Mouse (Mus musculus) frontal cortex, postnatal 10 days (tissue): Measurements from ENCODE around the gene Slit1.

Experiments
- DNase-seq, 2 experiments: peaks; one replicate each; pipeline ENCODE4 v3.0.0; 2022; ENCODE audit warnings: low spot score in 2 of 2, mixed read lengths in 1 of 2

Gene Slit1

DNA sequence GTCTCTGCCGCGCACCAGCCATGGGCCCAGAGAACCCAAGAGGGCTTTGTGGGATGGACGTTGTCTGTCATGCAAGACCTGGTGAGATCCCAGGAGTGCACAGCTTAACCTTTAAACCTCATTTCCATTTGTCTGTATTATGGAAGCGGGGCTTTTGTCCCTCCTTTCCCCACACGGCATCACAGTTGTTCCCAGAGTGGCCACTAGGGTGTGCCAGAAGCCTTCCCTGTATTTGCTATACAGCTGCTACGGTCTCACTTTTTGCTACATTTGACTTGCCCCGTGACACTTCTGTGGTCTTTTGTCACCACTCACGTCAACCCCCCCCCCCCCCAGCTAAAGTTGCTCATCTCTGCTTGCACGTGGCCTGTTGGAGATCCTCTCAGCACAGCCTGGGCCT is 87.5 kb downstream of the Slit1 start:
- peak in 1 of 2 experiments; percentile 77 for DNase-seq

DNA sequence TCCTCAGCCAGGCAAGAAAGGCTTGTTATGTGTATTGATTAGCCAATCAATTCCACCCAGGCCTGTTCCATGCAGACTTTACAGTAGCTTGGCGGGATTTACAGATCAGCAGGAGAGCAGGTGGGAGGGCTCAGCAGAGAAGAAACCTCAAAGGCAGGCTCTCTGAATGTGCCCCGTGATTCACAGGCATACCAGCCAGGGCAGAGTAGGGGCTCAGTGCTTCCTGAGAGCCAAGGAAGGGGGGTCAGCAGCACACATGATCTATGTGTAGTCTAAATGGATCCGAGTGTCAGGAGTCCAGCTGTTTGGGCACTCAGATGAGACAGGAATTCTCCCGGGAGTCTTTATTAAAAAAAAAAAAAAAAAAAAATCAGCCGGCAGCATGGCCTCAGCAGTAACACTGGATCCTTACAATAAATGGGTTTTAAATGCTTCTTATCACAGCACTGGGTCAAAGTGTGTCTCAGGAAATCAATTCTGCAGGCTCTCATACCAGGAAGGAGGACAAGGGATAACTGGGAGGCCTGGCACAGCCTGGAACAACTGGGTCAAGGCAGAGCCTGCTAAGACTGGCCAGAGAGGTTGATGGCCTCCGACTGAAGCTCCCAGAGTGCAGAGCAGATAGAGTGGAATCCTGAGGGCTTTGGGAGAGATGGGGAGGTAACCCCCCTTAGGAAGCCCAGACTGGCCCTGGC is 88.2 kb downstream of the Slit1 start:
- no peak for DNase-seq

DNA sequence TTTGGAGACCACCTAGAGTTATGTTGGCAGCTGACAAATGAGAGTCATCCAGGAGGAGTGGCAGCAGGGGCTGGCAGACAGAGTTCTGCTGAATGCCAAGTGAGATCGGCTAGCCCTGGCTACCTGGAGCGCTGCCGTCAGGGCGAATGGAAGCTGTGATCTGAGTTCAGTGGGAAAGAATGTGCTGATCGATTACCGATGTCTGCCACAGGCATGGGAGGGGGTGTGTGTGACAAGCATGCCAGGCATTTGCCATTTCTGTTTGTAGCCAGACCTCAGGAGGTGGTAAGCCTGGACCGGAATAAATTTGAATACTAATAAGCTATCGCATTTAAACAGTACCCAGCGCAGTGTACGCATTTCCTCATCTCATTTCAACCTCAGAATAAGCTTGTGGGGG is 91.5 kb downstream of the Slit1 start:
- no peak for DNase-seq

DNA sequence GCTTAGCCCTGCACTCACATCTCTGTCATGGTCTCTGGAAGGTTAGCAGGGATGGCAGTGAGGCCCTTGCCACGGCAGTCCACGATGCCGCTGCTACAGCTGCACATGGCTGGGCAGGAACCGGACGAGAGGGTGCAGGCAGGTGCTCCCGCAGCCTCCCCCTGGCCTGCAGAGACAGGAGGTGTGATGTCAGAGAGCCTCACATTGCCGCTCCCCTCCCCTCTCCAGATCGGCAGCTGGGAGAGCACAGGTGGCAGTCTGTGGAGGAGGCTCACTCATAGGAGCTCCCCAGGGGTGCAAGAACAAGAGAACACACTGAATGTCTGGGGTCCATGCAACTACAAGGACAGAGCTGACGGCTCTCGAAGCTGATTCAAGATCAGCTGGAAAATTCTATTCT is 94.1 kb downstream of the Slit1 start:
- DNase-seq = no peak

DNA sequence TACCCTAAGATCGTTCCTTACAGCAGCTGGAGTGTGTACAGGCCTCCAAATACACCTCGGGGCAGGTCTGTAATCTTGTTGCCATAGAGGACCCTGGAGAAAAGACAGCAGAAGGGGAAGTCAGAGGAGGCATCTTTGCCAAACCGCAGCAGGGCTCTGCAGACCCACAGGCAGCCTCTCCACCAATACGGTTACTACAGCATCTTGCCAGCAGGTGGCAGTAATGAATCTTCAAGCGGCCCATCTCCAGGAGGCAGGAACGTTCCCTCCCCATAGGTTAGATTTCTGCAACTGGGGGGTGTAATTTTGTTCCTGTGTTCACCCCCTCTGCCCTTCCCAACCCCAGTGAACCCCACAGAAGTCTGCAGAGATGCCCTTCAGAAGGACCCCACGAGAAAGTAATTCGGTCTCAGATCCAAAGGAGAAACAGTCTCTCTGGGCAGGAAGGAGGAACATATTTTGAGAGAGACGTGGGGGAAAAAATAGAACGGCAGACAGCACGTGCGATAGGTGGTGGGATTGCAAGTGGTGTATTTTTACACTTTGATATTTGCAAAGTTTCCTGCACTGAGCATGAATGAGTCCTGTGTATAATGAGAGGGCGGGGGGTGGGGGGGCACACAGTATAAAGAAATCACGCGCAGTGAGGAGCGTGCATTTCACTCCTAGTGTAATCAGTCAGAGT is 96.4 kb downstream of the Slit1 start:
- DNase-seq = peak; percentile 49 to 79

DNA sequence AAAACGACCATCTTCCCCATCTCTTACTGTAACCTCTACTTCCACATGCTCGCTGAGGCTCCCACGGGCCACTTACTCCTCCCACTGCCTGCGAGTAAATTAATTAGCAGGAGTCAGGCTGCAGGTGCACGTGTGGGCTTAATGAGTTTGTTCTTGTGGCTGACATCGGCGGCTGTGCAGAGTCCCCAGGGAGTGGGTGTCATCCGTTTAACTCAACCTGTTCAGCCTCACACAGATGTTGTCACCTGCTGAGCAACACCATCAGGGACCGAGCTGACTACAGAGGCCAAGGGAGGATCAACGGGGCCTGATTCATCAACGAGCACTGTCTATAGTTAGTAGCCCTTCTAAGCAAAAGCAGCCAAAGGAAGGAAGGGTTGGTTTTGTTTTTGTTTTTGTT is 100.5 kb downstream of the Slit1 start:
- no peak for DNase-seq

DNA sequence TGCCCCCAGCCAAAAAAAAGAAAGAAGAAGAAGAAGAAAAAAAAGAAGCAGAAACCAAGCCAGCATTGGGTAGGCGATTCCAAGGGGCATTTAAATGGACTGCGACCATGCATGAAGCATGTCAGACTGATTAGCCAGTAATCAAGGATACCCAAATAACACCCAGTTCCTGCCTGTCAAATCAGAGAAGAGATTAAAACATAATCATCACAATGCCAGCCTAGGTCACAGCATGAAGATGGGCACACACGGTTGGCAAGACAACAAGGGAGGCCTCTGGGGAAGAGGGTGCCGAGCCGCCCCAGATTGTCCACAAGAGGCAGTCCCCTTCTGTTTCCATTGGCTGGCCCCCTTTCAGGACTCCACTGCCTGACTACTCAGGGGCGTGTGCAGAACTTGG is 108.5 kb downstream of the Slit1 start:
- no peak for DNase-seq

DNA sequence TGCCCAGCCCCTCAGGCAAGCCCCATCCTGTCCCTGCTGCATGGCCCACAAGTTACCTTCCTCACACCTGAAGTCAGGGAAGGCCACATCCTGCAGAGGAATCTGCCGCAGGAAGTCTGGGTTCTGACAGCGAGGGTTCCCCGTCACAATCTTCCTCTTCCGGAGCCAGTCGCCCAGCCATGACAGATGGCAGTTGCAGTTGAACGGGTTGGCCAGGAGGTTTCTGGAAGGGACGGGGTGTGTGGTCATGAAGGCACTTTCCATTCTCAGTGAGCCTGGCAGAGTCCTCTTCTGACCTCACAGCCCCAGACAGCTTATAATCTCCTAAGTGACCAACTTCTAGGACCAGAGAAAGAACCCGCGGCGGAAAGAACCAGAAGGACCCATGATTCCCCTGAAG is 109.4 kb downstream of the Slit1 start:
- DNase-seq = no peak

DNA sequence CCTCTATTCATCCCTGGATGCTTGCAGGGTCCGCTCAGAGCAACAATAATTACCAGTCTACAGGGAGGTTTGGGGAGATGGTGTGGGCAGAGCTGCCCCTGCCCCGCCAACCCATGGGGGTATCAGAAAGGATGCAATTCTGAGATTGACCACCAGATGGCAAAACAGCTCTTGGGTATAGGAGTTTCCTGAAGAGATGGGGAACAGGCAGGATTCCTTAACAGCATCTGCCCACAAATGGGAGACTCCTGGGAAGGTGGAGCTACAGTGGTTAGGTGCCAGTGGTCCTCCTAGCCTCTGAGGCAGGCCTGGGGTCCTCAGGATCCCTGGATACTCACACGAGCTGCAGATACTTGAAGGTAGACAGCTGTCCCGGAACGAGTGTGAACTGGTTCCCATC is 113.9 kb downstream of the Slit1 start:
- peak in 1 of 2 experiments; percentile 46 for DNase-seq

DNA sequence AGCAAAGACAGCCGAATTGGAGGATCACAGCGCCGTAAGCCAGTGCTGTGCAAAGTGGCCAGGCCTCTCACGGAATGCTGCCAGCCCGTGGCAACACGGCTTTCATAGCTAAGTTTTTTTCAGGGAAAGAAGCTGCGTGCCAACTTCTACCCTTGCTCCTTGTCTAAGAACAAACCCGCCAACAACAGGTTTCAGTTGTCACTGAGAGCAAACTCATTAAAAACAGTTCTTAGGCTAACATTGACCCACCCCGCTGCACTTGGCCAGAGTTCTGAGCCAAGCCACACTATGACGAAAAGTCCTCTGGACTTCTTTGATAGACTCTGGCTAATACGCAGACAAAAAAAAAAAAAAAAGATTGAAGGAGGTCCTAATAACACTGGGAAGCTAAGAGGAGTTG is 114.5 kb downstream of the Slit1 start:
- no peak for DNase-seq

DNA sequence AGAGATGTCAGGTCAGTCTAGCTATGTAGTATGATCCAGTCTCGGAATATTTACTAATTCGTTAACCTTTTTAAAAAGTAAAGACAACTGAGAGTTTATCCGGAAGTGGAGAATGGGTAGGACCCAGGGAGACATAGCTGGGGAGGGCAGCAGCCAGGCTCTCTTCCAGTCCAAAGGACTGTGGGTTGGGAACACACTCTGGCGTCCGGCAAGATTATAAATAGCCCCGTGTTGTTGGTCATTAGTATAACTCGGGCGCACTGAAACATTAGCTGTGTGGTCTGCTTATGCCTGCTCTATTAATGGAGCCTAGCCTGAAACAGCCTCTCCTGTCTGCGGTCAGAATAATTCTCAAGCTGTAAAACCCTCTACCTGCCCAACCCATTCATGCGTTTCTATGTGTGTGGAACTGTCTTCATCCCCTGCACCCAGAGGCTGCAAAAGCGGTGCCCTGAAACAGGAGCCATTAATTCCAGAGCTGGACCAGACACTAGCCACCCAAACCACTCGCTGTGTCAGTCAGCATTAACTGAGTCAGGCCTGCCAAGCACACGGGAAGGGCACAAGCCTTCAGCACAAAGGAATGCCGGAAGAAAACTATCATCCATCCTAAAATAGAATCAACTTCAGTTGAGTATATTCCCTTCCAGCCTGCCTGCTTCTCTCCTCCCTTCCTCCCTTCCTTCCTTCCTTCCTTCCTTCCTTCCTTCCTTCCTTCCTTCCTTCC is 122.9 kb downstream of the Slit1 start:
- no peak for DNase-seq

DNA sequence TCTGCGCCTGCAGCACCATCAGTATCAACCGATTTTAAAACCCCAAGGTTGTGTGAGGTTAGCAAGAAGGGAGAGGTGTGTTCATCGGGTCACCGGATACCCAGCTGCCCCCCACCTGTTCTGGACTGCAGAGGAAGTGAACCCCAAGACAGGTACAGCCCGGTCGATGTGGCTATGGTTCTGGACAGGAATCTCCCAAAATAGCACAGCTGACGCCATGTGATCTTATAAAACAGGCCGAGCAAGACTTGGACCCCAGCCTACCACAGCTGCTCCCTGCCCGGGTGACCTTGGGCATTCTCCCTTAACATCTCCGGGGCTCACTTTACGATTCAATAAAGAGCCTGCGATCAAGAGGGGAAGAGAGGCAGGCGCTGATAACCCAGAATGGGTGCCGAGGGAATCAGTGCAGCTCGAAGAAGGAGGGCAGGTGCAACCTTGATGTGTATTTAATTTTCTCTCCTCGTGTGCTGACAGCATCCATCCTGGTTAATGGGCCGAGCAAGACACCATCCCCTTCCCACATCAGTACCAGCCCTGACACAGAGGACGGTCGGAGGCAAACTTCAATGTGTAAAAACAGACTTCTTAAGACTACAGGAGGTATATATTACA is 124.6 kb downstream of the Slit1 start:
- DNase-seq = no peak

DNA sequence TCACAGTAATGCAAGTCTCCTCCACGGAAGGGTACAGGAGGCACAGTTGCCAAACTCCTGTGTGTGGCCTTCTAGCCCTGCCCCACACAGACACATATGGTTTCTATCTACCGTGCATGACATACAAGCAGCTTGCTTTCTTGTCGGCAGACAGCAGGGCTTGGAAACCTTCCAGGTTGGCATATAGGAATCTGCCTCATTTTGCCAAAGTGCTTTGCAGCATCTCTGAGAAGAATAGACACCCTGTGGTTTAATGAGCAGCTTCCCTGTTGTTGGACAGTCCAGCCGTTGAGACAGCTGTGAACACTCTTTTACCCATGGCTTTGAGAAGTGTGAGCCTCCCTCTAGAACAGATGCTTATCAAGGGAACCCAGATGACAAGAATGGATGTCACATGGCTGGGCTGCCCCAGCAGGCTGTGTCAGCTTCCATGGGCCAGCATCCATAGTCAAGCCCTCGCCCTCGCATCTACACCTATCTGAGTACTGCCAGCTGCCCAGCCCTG is 125.3 kb downstream of the Slit1 start:
- DNase-seq = no peak

DNA sequence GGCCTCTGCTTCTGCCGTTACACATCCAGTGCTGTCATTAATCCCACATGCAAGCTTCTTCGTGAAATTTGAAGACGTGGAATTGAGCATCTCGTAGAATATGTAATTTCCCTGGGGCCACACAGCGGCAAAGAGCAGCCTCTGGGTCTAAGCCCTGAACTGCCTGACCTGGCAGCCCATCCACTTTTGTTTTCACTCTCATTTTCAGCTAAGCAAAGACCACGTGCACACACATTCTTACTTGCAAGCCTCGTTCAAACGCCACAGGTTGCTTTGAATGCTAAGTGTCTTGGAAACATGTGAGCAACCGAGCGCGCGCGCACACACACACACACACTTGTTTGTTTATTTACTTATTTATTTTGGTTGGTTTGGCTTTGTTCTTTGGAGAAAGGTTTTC is 126.4 kb downstream of the Slit1 start:
- no peak for DNase-seq

DNA sequence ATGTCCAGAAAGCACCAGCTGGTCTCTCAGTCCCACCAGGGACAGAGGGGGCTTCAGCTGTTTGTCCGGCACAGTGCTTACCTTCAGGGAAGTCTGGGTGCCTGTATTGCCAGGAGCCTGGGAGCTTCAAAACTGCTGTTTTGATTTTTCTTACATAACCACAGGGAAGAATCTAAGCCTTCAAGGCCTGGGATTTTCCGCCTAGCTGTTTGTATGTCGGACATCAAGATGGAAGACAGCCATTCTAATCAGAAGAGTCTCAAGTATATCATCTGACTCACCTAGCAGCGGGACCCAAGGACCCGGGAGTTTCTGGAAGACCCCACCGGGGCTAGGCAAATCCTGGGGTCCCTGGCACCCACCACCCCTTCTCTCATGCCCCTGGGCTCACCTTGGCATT is 127.2 kb downstream of the Slit1 start:
- no peak for DNase-seq

DNA sequence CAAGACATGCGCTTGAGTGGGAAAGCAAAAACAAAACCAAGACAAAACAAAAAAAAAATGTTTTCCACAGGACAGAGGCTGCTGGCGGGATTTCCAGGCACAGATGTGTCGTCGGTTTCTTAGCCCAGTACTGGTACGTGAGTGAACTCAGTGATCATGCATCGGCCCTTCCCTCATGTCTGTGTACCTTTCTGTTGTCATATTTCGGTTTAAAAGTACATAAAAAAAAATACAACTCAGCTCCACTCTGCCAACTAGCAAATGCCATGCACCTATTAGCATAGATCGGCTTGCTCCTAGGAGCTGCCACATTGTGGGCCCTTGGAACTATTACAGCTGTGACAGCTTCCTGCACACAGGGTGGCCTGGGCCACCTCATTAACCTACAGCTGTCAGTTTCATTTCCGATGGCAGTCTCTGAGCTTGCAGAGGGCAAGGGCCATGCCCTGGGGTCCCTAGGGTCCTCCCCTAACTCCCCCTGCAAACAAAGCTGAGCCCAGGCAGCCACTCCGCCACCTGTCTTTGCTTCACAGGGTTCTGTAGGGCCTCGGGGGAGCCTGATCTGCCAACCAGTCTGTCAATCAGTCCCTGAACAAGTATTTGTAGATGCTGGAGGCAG is 127.8 kb downstream of the Slit1 start:
- no peak for DNase-seq

DNA sequence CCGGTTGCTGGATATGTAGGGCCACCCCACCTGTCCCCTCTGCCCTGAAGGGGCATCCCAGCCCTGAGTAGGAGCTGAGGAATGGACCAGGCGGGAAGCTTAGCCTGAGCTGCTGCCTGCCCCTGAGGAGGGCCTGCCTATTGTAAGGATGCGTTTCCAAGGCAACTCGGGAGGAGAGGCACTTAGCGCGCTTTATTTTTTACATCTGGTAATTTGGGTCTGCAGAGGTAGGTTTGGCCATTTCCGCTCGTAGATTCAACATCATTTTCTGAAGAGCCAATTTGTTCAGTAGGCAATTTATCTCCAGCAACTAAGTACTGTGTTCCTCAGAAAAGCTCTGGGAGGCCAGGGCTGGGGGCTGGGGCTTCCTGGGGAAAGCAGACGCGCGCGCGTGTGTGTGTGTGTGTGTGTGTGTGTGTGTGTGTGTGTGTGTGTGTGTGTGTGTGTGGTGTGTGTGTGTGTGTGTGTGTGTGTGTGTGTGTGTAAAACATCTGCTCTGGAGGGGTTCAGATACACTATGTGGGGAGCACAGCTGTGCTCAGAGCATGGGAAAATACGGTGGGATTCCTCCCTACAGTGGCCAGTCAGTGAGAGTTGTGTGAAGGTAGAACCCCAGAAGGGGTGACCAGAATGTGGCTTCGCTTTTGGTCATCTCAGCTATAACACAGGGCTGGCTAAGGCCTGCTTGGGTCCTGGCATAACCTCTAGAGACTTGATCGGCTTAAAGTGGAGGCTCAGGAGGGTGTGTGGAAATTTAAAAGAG is 130.0 kb downstream of the Slit1 start:
- DNase-seq = no peak

DNA sequence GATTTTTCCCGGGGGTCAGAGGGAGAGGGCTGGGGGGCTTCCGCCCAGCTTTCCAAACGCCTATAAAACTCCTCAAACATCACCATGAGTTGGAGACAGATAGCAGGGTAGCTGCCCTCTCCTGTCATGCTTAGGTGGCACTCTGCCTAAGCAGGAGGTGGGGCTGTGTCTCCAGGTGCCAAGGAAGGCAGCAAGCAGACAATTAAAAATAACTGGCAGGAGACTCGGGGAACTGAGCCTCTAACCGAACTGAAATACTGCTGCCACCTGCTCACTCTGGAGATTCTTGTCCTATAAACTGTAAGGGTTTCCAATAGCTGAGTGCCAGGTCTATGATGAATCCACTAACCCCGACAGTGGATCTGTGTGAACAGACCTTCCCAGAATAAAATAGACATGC is 131.8 kb downstream of the Slit1 start:
- DNase-seq = no peak

DNA sequence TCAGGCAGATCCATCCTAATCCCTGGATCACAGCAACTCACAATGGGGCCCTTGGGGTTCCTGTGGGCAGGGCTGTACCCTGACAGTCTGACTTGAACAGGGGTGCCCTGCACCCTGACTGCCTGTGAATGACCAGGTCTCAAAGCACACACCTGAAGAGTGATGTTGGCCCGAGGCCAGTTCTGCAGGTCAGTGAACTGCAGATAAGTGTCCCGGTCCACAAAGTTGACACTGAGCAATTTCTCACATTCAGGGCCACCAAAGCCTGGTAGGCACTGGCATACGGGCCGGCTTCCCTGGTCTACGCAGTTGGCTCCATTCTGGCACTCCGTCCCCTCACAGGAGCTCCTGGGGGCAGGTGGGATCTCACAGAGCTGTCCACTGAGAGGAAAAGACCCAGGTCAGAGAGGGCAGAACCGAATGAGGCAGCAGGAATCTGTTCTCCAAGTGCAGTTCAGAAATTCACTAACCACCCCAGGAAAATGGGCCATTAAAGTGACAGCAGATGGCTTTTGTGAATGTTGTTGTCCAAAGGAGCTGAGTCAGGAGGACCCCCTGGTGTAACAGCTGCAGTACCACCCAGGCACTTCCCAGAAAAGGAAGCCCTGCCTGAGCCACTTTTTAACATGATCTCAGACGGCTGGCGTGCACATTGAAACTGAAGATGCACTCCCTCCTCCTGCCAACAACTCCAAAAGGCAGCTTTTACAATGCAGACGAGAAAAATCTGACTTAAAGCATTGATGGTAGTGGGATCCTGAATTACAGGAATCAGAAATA is 137.1 kb downstream of the Slit1 start:
- DNase-seq = no peak

DNA sequence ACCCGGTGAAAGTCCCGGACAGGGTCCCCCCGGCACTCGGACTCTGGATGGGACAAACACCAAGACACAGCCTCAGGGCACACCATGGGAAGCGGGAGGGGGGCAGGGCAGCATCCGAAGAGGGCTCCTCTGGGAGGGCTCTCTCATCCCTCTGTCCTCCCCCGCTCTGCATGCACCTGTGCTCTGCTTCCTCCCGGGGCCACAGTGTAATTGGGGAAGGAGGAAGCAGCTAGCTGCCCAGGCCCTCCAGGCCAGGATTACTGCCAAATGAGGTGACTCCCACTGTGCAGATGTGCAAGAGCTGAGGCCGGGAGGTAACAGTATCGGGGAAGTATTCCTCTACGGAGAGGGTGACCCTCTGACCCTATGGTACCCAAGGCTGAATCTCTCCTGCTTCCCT is 142.8 kb downstream of the Slit1 start:
- no peak for DNase-seq
